Mouse (Mus musculus) neural tube, embryonic 10.5 days (tissue): ENCODE data around the gene Abraxas1.

Source experiments
- DNase-seq: peaks from one replicate; pipeline ENCODE4 v3.0.0-alpha.2; 2017; ENCODE audit warnings: low spot score; ENCODE audit errors: extremely low spot score

Abraxas1 gene

GRCm38 (mm10) chr5:100825975-100826374, 5.2 kb upstream of the Abraxas1 start:
- no peak for DNase-seq

DNA sequence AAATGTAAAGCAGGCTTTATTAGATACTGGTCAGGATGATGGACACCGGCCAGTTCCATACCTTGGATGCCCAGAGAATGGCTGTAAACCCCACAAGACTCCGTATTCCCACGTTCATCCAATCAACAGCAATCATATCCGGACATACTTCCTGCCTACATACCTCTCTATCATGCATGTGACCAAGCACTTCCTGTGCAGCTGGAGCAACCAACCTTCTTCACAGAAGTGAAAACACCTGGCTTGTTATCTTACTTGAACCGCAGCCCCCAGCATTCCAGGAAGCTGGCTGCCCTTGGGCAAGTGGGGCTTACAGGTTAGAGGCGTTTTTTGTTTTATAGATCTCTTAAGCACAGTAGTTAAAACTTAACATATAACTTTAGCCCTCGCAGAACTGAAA, 2.1 kb upstream of the Abraxas1 start:
- DNase-seq, result no peak

GRCm38 (mm10) chr5:100821375-100821774, 610 bp upstream of the Abraxas1 start:
- DNase-seq, result no peak

DNA sequence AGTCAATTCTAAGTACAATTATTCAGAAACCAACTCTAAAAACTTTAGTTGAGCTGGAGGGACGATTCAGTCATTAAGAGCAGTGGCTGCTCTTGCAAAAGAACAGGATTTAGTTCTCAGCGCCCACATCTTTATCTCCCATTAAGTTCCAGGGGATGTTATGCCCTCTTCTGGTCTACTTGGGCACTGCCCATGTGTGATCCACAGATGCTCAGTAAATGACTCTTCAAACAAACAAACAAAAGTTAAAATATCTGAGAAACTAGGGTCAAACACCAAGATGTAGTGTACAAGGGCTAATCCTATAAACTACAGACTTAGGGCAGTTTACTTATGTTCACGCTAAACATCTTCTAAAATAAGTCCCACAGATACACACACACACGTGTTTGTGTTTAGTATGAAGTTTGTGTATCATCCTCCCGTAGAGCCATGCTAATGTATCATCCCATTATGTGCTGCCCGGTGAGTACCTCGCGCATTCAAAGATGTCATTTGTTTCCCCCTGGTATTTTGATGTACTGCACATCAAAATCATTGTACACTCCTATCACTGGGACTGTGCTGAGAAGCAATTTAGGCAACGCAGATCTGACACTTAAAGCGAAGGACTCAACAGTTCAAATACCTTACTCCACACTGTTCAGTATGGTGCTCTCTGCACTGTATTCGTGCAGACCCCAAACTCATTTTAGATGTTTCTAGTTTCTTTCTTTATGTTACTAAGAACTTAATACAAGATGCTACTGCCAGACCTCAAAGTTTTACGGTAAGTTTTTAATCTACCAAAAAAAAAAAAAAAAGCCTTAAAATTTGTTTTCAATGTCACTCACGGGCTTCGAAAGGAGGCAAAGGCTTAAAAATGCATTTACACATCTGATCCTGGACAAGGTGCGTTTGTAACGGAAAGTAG, 941 bp downstream of the Abraxas1 start:
- peak; percentile 16 for DNase-seq

DNA sequence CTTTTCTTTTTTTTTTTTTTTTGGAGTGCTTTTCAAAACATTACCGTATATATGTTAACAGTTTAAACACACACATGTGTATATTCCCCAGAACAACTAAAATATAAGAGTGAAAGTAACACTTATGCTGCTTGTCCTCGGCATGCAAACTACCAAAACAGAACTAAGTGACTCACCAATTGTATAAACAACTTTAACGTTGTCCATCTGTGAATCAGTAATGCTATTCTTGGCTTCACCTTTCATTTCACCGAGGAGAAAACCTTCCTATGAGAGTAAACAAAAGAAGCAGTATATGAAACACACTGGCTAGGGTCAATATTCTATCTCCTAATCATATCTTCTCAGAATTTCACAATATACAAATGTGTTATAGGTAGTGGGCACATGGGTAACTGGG, 2.4 kb downstream of the Abraxas1 start:
- no peak for DNase-seq

GRCm38 (mm10) chr5:100798165-100798860, 22.5 kb downstream of the Abraxas1 start, which contains the start of the genes Helq and Mrps18c:
Gene Helq, minus strand, starts transcription at chr5:100798598.
Gene Mrps18c, plus strand, starts transcription at chr5:100798627.
- peak; percentile 96 for DNase-seq

DNA sequence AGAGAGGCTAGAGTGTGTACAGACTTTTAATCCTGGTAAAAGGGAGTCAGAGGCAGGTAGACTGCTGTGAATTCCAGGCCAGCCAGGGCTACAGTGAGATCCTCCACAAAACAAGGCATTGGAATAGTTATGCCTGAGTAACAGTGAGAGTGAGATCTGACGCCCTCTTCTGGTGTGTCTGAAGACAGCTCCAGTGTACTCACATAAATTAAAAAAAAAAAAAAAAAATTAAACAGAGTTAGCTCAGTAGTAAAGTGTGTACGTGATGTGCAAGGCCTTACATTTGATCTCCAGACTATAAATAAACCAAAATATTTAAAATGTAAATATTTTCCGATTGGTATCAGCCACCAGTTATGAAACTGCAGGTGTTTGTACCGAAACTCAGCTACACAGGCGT, 26.7 kb downstream of the Abraxas1 start:
- no peak for DNase-seq

- DNase-seq, result no peak
These were observed 28.5 kb downstream of the Abraxas1 start for GRCm38 (mm10) chr5:100792261-100792660.

DNA sequence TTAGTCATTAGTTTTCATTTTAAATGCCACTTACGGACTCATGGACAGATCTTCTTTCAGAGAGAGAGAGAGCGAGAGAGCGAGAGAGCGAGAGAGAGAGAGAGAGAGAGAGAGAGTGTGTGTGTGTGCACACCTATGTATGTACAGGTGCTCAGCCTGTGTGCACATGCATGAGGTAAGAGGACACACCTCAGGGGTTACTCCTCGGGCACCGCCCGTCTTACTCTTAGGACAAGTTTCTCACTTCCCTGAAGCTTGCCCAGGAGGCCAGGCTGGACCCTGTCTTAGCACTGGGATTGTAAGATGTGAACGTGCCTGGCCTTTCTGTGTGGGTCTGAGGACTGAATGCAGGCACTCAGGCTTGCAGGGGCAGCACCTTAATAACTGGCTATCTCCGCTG, 33.2 kb downstream of the Abraxas1 start:
- no peak for DNase-seq

- DNase-seq, result no peak
These were observed 41.8 kb downstream of the Abraxas1 start for GRCm38 (mm10) chr5:100779002-100779401.

GRCm38 (mm10) chr5:100776900-100777299, 43.9 kb downstream of the Abraxas1 start:
- DNase-seq, result no peak

DNA sequence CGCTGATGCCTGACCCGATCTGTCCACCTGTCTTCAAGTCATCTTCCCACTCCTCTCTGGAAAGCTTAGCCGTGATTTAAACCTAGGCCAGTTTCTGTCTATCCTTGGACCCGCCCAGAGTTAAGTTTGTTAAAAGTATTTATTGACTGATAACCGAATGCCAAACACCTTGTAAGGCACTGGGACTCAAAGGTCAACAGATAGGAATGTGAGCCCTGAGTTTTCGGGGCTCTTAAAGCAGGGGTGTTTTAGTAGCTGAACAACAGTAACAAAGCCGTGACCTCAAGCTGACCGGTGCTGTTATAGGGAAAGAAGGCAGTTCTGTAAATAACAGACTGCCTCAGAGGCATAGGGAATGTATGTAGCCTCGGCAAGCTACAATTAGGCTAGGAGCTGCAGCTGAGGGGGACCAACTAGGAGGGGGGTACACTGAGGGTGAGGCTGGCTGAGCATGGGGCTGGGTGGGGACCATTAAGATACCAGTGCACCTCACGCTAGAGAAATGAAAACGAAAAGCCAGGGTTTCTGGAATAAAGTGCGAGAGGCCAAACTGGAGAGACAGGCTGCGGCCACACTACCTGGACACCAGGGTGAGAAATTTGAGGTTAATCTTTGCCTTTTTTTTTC, 44.9 kb downstream of the Abraxas1 start:
- DNase-seq, result no peak

DNA sequence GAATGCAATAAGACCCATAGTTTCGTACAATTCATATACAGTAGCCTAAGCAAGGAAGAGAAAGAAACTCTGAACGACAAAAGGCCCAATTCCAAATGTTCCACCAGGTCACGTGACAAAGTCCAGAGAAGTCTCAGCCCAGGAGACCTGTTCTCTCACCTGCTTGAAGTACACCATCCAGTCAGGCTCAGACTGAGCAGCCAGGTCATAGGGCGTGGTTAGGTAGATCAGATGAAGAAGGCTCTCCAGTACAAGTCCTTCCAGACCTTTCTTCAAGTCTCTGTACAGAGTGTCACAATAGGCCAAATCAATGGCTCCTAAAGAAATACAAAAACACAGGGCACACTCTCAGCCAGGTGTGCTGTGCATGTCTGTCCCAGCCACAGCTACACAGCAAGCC, 49.2 kb downstream of the Abraxas1 start:
- DNase-seq, result no peak

GRCm38 (mm10) chr5:100766026-100766425, 54.7 kb downstream of the Abraxas1 start:
- DNase-seq, result no peak

DNA sequence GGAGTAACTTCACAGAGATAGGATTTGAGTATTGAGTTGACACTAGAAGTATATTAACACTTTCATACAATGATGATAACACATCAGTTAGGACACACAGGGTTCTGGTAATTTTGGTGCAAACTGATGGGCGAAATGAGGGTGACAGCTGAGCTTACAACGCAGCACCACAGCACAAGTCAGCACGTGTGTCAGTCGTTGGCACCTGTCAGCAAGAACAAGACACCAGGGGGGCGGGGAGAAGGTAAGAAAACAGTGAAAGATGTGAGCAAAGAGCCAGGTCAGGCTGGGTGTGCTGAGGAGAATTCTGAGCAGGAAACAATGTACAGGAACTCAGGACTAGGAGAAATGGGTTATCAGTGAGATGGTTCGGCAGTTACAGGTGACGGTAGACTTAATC, 59.0 kb downstream of the Abraxas1 start:
- DNase-seq, result no peak

DNA sequence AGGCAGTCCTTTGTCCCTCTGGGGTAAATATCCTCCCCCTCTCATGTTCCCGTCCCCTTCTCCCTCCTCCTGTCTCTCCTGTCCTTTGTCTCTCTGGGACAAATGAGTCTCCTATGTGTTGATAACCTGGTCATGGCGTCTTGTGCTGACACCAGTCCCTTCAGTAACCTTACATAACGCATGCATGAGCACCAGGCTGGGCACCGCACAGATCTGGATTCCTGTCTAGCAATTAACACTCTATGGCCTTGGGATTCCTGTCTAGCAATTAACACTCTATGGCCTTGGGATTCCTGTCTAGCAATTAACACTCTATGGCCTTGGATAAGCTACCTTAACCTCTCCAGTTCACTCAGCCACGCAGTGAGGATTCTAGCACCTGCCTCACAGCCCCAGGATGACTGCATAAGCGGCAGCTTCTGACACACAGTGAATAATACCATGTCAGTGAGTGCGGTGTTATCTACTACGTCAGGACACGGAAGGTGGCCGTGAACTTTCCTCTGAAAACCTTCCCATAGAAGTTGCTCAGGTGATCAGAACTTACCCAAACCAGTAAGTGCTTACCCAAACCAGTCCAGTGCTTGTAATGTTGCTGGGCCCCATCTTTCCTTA, 60.6 kb downstream of the Abraxas1 start:
- no peak for DNase-seq

DNA sequence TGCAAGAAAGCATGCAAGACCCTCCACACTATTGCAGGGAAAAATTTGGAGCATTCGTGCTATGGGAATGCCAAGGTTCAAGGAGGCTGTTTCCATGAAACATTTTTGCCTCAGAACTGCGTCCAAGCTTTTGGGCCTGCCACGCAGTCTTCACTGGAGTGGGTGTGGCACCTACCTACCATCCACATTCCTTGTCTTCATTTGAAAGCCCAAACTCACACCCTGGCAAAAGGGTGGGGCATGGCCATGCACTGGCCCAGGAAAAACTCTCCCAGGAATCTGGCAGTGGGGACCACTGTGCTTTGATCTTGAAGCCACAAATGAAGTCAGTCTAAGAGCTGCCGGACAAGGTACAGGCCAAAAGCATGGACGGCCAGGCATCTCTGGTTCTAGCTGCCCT, 62.6 kb downstream of the Abraxas1 start:
- DNase-seq, result no peak
